Mouse (Mus musculus): ENCODE measurements around the gene Arhgap33.
"Not testable (repeated sequence)": the region's sequence is repeated elsewhere in the genome, so short reads cannot be mapped to it uniquely, and the experiment has no call there.

Gene Arhgap33

GRCm38 (mm10) chr7:30552102-30553020 lies 17.5 kb upstream of the Arhgap33 start, which contains the start of the genes Hspb6 and Proser3:
Gene Hspb6 (plus strand): TSS chr7:30552178.
Gene Proser3 (minus strand): TSS chr7:30552299.
- peak; percentile 99 for DNase-seq

- DNase-seq: peak; percentile 80
Measured at GRCm38 (mm10) chr7:30551445-30552101, 16.7 kb upstream of the Arhgap33 start.

- DNase-seq: no peak
Measured at GRCm38 (mm10) chr7:30550603-30551002, 15.7 kb upstream of the Arhgap33 start.

GRCm38 (mm10) chr7:30549880-30550279 lies 15.0 kb upstream of the Arhgap33 start:
- DNase-seq: no peak

GRCm38 (mm10) chr7:30544327-30544726 lies 9.5 kb upstream of the Arhgap33 start:
- no peak for DNase-seq

DNA sequence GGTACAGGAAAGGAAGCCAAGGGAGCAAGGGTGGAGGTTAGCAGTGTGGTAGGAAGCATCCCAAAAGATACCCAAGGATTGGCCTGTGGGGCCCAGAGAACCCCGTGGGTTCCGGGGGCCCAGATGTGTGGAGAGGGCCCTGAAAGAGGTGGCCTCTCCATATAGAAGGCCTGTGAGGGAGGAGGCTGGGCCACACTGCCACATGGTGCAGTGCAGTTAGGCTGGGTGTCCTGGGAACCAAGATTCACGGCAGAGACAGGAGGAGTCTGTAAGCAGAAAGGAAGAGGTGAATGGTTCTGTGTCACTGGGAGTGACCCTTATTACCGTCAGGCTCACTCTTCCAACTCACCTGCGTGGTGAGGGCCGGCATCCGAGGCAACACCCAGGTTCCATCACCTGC lies 5.7 kb upstream of the Arhgap33 start:
- no peak for DNase-seq

DNA sequence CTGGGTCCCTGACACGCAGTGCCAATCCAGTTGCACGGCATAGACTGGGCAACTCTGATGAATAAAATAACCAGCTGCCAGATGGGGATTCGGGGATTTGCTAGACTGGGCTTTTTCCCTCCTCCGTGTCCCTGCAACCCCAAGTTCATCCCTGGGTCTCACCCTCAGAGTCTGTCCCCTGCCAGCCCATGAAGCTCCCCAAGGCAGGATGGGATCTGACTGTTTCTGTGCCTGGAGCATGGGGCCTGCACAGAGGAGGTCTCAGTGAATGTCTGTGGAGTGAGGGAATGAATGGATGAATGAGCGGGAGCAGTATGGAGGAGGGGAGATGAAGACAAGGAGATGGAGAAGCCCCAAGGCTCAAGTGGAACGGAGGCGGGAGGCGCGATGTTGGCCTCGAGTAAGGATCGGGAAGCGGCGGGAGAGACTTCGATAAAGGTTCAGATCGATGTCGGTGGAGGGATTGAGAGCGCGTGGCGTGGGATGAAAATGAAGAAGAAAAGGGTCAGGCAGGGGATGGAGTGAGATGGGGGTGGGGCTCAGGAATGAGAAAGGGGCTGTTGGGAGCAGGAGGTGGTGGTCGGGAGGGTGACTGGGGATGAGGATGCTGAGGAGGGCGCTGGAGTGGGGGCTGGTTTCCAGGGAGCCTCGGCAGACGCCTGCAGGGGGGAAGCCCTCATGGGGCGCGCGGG lies 773 bp downstream of the Arhgap33 start:
- no peak for DNase-seq

GRCm38 (mm10) chr7:30532931-30533330 lies 1.9 kb downstream of the Arhgap33 start:
- DNase-seq: no peak

GRCm38 (mm10) chr7:30531291-30531815 lies 3.5 kb downstream of the Arhgap33 start:
- DNase-seq: no peak

GRCm38 (mm10) chr7:30526981-30527380 lies 7.9 kb downstream of the Arhgap33 start:
- no peak for DNase-seq

DNA sequence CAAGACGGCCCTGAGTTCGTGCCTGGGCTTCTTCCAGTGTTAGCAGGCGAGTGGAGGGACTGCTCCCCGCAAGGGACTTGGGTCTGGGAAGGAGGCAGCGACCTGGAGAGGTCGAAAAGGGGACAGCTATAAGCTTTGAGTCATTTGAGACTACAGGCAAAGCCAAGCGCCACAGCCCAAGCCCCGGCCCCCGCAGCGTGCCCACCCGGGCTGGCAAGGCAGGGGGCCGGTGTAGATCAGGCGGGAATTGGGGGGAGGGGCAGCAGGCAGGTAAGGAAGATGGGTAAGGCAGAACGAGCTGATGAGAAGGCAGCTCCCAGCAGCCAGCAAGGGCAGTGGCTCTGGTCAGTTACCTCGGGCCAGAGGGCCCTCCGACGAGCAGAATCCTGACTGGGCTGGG lies 8.5 kb downstream of the Arhgap33 start:
- no peak for DNase-seq

- DNase-seq: peak; percentile 61
Measured at GRCm38 (mm10) chr7:30525954-30526353, 8.9 kb downstream of the Arhgap33 start.

- no peak for DNase-seq
Measured at GRCm38 (mm10) chr7:30524487-30524886, 10.4 kb downstream of the Arhgap33 start.

DNA sequence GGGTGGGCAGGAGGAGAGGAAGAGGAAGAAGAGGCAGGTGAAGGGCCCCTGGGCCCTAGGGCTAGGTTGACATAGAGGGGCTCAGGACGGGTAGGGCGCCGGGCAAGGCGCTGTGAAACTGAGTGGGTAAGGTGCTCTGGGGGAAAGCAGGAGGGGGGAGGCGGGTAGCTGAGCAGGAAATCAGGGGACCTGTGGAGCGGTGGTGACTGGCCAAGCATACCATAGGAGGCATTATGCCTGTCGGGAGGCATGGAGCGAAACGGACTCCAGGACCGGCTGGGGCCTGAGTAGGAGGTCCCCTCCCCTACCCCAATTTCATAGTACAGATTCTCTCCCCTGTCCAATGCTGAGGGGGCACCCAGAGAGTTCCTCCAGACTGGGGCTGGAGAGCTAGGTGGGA lies 12.0 kb downstream of the Arhgap33 start:
- DNase-seq: no peak

DNA sequence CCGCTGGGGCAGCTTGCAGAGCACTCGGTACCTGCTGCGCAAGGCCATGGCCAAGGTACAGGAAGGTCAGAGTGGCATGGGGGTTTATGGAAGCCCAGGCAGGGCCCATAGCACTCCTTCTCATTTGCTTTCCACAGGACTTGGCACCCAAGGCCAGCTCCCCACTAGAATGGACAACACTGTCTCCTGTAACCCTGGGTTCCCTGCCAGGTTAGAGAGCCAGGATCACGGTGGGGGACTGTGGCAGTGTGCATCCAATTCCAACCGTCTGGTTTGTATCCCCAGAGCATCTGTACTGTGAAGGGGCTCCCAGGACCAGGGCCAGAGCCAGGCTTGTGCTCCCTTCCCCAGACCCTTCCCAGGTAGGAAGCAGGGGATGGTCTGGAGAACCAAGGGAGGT lies 14.0 kb downstream of the Arhgap33 start:
- DNase-seq: no peak

- no peak for DNase-seq
Measured at GRCm38 (mm10) chr7:30520396-30520795, 14.5 kb downstream of the Arhgap33 start.

DNA sequence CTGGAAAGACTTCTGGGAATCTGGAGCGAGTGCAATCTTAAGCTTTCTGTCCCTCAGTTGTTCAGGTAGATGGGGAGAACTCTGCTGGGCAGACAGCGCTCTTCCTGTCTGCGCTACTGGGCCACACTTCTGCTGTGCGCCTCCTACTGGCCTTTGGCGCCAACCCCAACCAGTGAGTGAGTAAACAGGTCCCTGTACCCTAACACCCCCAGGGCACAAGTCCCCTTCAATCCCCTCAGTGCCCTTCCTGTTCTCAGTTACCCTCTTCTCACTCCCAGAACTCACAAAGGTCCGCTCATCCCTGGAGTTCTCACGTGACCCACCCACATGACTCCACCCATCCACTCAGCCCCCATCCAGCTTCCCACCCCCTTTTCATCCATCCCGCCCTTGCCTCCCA lies 16.5 kb downstream of the Arhgap33 start:
- DNase-seq: no peak

DNA sequence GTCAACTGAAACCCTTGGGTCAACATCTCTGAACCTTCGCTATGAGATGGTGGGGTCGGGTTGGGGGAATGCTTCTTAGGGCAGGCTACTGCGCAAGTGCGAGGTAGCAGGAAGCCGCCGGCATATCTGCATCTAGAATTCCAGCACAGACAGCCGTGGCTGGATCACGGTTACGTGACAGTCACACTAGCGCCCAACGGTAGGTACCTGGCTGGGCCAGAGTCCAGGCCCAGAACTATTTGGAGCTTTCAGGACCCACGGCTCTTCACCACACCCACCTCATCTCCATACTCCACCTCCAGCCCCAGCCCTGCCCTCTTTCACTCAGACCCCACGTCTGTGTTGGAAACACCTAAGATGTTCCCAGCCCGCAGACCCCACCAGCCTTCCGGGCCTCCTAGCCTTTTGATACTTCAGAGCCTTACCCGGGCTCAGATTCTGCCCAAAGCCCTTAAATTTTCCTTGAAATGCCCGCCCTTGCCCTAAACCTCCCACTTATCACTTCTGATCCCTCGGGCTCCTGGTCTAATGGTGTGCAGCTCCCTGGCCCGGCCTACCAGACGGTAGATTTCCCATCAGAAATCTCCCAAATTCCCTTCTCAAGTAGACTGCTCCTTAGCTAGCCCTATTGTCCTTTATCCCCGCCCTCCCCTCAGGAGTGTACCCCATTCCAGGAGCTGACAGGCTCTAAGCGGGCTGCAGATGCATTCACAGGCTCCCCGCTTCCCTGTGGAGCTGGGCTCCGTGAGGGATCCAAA lies 19.7 kb downstream of the Arhgap33 start:
- no peak for DNase-seq

DNA sequence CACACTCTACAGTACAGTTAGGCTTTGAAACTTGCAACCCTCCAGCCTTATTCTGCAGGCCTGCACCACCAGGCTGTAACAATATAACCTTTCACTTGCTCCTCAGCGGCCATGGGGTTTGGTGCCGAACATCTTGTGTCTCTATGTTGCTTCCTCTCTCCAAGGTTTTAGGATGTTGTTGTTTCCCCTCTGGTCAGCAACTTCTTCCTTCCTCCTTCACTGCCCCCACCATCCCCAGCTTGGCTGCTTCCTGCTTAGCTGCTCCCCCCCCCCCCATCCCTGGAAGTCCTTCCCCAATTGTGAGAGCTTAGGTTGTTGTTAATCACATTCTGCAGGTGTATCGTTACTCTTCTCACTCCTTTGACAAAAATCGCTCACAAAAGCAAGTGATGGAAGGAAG lies 26.8 kb downstream of the Arhgap33 start:
- no peak for DNase-seq

DNA sequence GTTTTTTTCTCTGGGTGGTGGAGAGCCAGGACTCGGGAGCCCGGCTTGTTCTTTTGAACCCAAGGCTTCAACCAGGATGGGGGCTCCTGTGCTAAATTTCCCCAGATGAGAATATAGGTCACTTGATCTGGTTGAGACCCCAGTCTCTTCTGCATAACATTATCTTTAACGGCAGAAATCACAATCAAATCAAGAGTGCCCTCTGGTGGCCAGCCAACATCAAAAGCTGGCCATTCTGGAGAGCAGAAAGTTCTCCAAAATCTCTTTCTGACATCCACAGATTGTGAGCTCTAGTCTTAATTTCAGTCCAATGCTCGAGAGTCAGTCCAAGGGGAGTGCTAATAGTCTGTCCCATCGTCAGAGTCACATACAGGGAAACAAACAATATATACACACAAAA lies 33.7 kb downstream of the Arhgap33 start:
- DNase-seq: not testable (repeated sequence)

- peak; percentile 25 for DNase-seq
Measured at GRCm38 (mm10) chr7:30495506-30496042, 39.3 kb downstream of the Arhgap33 start.

- no peak for DNase-seq
Measured at GRCm38 (mm10) chr7:30493401-30493931, 41.4 kb downstream of the Arhgap33 start, which contains the start of gene Prodh2. Gene Prodh2 (plus strand): TSS chr7:30493622.
